ENCODE assay signal across 9 mouse cellular contexts in genomic region chr10:80808099-80808984, GRCm38 (mm10). TPM values are rescaled to one million over a fixed set of nuclear protein-coding genes. Genes with fewer than 3 reads are reported as not detected.
A peak's percentile ranks its signal among the peaks of the same experiment; 100 is the strongest.
DNase-seq lines count a peak whose midpoint lies in the region; ATAC-seq and TF ChIP-seq lines count a peak whose summit lies in the region.
"Had no signal": no experiment of that assay in that cellular context is flagged by ENCODE, and none has a peak within 500 bp of the region (broad histone marks: within the 10 kb centered on the region; RNA-seq: fewer than 3 reads in every experiment).

No protein-coding gene starts in this region.

- H3K4me3 ChIP-seq in layer of hippocampus, adult 2 months, result peak overlapping the region; percentile 20; the same call in 1 of the 2 replicates
- peak overlapping the region; percentile 22; the same call in 1 of the 2 replicates for H3K4me3 ChIP-seq in embryonic facial prominence, embryonic 14.5 days (ENCODE audit: low read depth, low read length)
- H3K4me3 ChIP-seq in intestine, postnatal 0 days (ENCODE audit: low read depth, low read length), result no peak overlapping the region
- H3K4me3 ChIP-seq in neural tube, embryonic 15.5 days (replicated peaks), result peak overlapping the region; percentile 51
- H3K4me3 ChIP-seq in thymus, adult 2 months (ENCODE audit: control insufficient read depth, insufficient read depth, low read length), result no peak overlapping the region

- no peak for TF ChIP-seq POLR2A in thymus, adult 2 months (IDR thresholded peaks at IDR 0.05; ENCODE audit: control insufficient read depth, extremely low read depth, insufficient read depth, low read length, poor library complexity)

- peak overlapping the region; percentile 95 for H3K27ac ChIP-seq in layer of hippocampus, adult 2 months
- 0 out of 2 replicates have a peak overlapping the region, but pooled peaks have one; percentile 83 for H3K27ac ChIP-seq in embryonic facial prominence, embryonic 14.5 days (replicated peaks; ENCODE audit: low read depth, low read length)
- H3K27ac ChIP-seq in intestine, postnatal 0 days (ENCODE audit: low read depth, low read length), result no peak overlapping the region
- H3K27ac ChIP-seq in neural tube, embryonic 15.5 days (replicated peaks), result no peak overlapping the region
- H3K27ac ChIP-seq in thymus, adult 2 months (ENCODE audit: control insufficient read depth, insufficient read depth, low read length), result no peak overlapping the region

- TF ChIP-seq CTCF in layer of hippocampus, adult 2 months (conservative IDR thresholded peaks at IDR 0.05), result no peak
- no peak for TF ChIP-seq CTCF in intestine, postnatal 0 days (IDR thresholded peaks at IDR 0.05; ENCODE audit: low read depth)
- no peak for TF ChIP-seq CTCF in thymus, adult 2 months (IDR thresholded peaks at IDR 0.05; ENCODE audit: borderline replicate concordance, control insufficient read depth, extremely low read depth, insufficient read depth, low read length, poor library complexity)

- WGBS in embryonic facial prominence, embryonic 14.5 days, result 18% methylated on average over 40 of the region's 40 CpGs
- 29% methylated on average over 40 of the region's 40 CpGs for WGBS in intestine, postnatal 0 days
- WGBS in neural tube, embryonic 15.5 days, result 19% methylated on average over 39 of the region's 40 CpGs
- 37% methylated on average over 40 of the region's 40 CpGs for whole genome bisulfite sequencing in thymus, adult 2 months

- H3K9me3 ChIP-seq in embryonic facial prominence, embryonic 14.5 days (ENCODE audit: control insufficient read depth, low read length), result no peaks in the 10 kb centered on the region
- H3K9me3 ChIP-seq in intestine, postnatal 0 days (ENCODE audit: control insufficient read depth), result no peaks in the 10 kb centered on the region
- H3K9me3 ChIP-seq in neural tube, embryonic 15.5 days (replicated peaks), result no peaks in the 10 kb centered on the region

- H3K36me3 ChIP-seq in embryonic facial prominence, embryonic 14.5 days (ENCODE audit: control insufficient read depth, insufficient read depth, low read length), result peaks cover 18% of the 10 kb centered on the region
- peaks cover 20% of the 10 kb centered on the region for H3K36me3 ChIP-seq in intestine, postnatal 0 days (ENCODE audit: control insufficient read depth, insufficient read depth)
- H3K36me3 ChIP-seq in neural tube, embryonic 15.5 days, result peaks cover 20% of the 10 kb centered on the region
- H3K36me3 ChIP-seq in thymus, adult 2 months (ENCODE audit: control insufficient read depth, insufficient read depth, low read length), result peaks cover 9% of the 10 kb centered on the region

- peaks cover 15% of the 10 kb centered on the region for H3K4me1 ChIP-seq in embryonic facial prominence, embryonic 14.5 days (ENCODE audit: control insufficient read depth, insufficient read depth, low read length)
- H3K4me1 ChIP-seq in intestine, postnatal 0 days (replicated peaks; ENCODE audit: control insufficient read depth, insufficient read depth, low read length), result 0 out of 2 replicates have a peak, but pooled peaks cover 13% of the 10 kb centered on the region
- H3K4me1 ChIP-seq in neural tube, embryonic 15.5 days, result peaks cover 37% of the 10 kb centered on the region
- peaks cover 16% of the 10 kb centered on the region for H3K4me1 ChIP-seq in thymus, adult 2 months (replicated peaks; ENCODE audit: control insufficient read depth, insufficient read depth, low read length)

- H3K4me2 ChIP-seq in embryonic facial prominence, embryonic 14.5 days (ENCODE audit: low read depth, low read length), result peak overlapping the region; percentile 97
- peak overlapping the region; percentile 44 for H3K4me2 ChIP-seq in intestine, postnatal 0 days (replicated peaks; ENCODE audit: low read depth)
- H3K4me2 ChIP-seq in neural tube, embryonic 15.5 days, result peak overlapping the region; percentile 98

- no peak for DNase-seq in layer of hippocampus, adult 2 months (ENCODE audit: low spot score in 2 of 2)
- no peak for DNase-seq in layer of hippocampus, adult 9-11 months
- peak; percentile 36 for DNase-seq in embryonic facial prominence, embryonic 14.5 days (ENCODE audit: low spot score)
- no peak for DNase-seq in thymus, adult 2 months
- no peak for DNase-seq in adrenal gland, adult 8-10 months
- no peak for DNase-seq in right cerebral cortex, postnatal 4 days

- peak overlapping the region; percentile 71 for H3K9ac ChIP-seq in embryonic facial prominence, embryonic 14.5 days (ENCODE audit: low read depth, low read length)
- 0 out of 2 replicates have a peak overlapping the region, but pooled peaks have one; percentile 17 for H3K9ac ChIP-seq in intestine, postnatal 0 days (ENCODE audit: low read depth, low read length)
- H3K9ac ChIP-seq in neural tube, embryonic 15.5 days (replicated peaks), result peak overlapping the region; percentile 40

- ATAC-seq in embryonic facial prominence, embryonic 14.5 days (ENCODE audit: low read depth), result no peak
- ATAC-seq in intestine, postnatal 0 days, result no peak
- no peak for ATAC-seq in neural tube, embryonic 15.5 days (ENCODE audit: low FRiP score)

- peaks cover 21% of the 10 kb centered on the region for H3K27me3 ChIP-seq in embryonic facial prominence, embryonic 14.5 days (replicated peaks; ENCODE audit: control insufficient read depth, insufficient read depth, low read length)
- H3K27me3 ChIP-seq in intestine, postnatal 0 days (replicated peaks; ENCODE audit: control insufficient read depth, insufficient read depth, low read length), result peaks cover 20% of the 10 kb centered on the region
- H3K27me3 ChIP-seq in neural tube, embryonic 15.5 days (replicated peaks), result peaks cover 27% of the 10 kb centered on the region
- peaks cover 21% of the 10 kb centered on the region for H3K27me3 ChIP-seq in thymus, adult 2 months (ENCODE audit: control insufficient read depth, insufficient read depth, low read length)

RNA-seq across cellular contexts. Expression of gene Amh, which starts 3.3 kb away (rescaled TPM):
- 1 to 10 TPM; 2.7 to 5.3 TPM for total RNA-seq in layer of hippocampus, adult 2 months (2021)
- 0.13 TPM in 1 of 2 replicates, not detected in the other for polyA plus RNA-seq in embryonic facial prominence, embryonic 14.5 days (2014; fragmentation: Nextera tagmentation; extraction: Ambion mirVana)
- not detected in 2 replicates for polyA plus RNA-seq in intestine, postnatal 0 days (2015; fragmentation: Nextera tagmentation; extraction: Ambion mirVana)
- not detected in 2 replicates for polyA plus RNA-seq in neural tube, embryonic 15.5 days (2015; fragmentation: Nextera tagmentation; extraction: Ambion mirVana)
- polyA plus RNA-seq in thymus, adult 2 months (2012; rRNA removed), result 6.3 and 8.8 TPM in 2 replicates
- 1 to 10 TPM in 1 of 4 experiments, under 1 TPM in 3; 0.20 to 1.3 (median 0.68) TPM for total RNA-seq in adrenal gland, adult 8-10 months (2022)

RNA-seq across cellular contexts. Expression of gene Jsrp1, which starts 5.0 kb away (rescaled TPM):
- total RNA-seq in layer of hippocampus, adult 2 months (2021), result 1 to 10 TPM; 1.9 to 2.5 TPM
- polyA plus RNA-seq in embryonic facial prominence, embryonic 14.5 days (2014; fragmentation: Nextera tagmentation; extraction: Ambion mirVana), result 13.0 and 20.3 TPM in 2 replicates
- polyA plus RNA-seq in intestine, postnatal 0 days (2015; fragmentation: Nextera tagmentation; extraction: Ambion mirVana), result 0.35 and 0.42 TPM in 2 replicates
- polyA plus RNA-seq in neural tube, embryonic 15.5 days (2015; fragmentation: Nextera tagmentation; extraction: Ambion mirVana), result 1.2 and 2.5 TPM in 2 replicates
- polyA plus RNA-seq in thymus, adult 2 months (2012; rRNA removed), result 0.24 TPM in 1 of 2 replicates, not detected in the other
- 10 to 100 TPM in 2 of 4 experiments, 1 to 10 TPM in 2; 5.7 to 23.4 (median 12.4) TPM for total RNA-seq in adrenal gland, adult 8-10 months (2022)
- polyA plus RNA-seq: small intestine, adult 2 months had no signal

RNA-seq across cellular contexts. Expression of gene Plekhj1, which starts 9.9 kb away (rescaled TPM):
- 10 to 100 TPM; 68.4 to 76.3 TPM for total RNA-seq in layer of hippocampus, adult 2 months (2021)
- 102 and 111 TPM in 2 replicates for polyA plus RNA-seq in embryonic facial prominence, embryonic 14.5 days (2014; fragmentation: Nextera tagmentation; extraction: Ambion mirVana)
- polyA plus RNA-seq in intestine, postnatal 0 days (2015; fragmentation: Nextera tagmentation; extraction: Ambion mirVana), result 60.9 and 61.8 TPM in 2 replicates
- 135 and 146 TPM in 2 replicates for polyA plus RNA-seq in neural tube, embryonic 15.5 days (2015; fragmentation: Nextera tagmentation; extraction: Ambion mirVana)
- polyA plus RNA-seq in thymus, adult 2 months (2012; rRNA removed), result 142 and 153 TPM in 2 replicates
- total RNA-seq in adrenal gland, adult 8-10 months (2022), result 100 to 1,000 TPM in 3 of 4 experiments, 10 to 100 TPM in 1; 92.4 to 130 (median 107) TPM

RNA-seq across cellular contexts. Expression of gene Sf3a2, which starts 10.3 kb away (rescaled TPM):
- total RNA-seq in layer of hippocampus, adult 2 months (2021), result 10 to 100 TPM; 51.7 to 55.1 TPM
- polyA plus RNA-seq in embryonic facial prominence, embryonic 14.5 days (2014; fragmentation: Nextera tagmentation; extraction: Ambion mirVana), result 69.6 TPM in 2 replicates
- polyA plus RNA-seq in intestine, postnatal 0 days (2015; fragmentation: Nextera tagmentation; extraction: Ambion mirVana), result 35.5 and 39.0 TPM in 2 replicates
- polyA plus RNA-seq in neural tube, embryonic 15.5 days (2015; fragmentation: Nextera tagmentation; extraction: Ambion mirVana), result 53.3 and 59.8 TPM in 2 replicates
- 94.6 and 119 TPM in 2 replicates for polyA plus RNA-seq in thymus, adult 2 months (2012; rRNA removed)
- total RNA-seq in adrenal gland, adult 8-10 months (2022), result 10 to 100 TPM; 52.0 to 78.6 (median 55.5) TPM

RNA-seq across cellular contexts. Expression of gene Oaz1, which starts 18.1 kb away (rescaled TPM):
- 100 to 1,000 TPM; 478 to 493 TPM for total RNA-seq in layer of hippocampus, adult 2 months (2021)
- polyA plus RNA-seq in embryonic facial prominence, embryonic 14.5 days (2014; fragmentation: Nextera tagmentation; extraction: Ambion mirVana), result 1,606 and 1,697 TPM in 2 replicates
- polyA plus RNA-seq in intestine, postnatal 0 days (2015; fragmentation: Nextera tagmentation; extraction: Ambion mirVana), result 1,008 and 1,019 TPM in 2 replicates
- polyA plus RNA-seq in neural tube, embryonic 15.5 days (2015; fragmentation: Nextera tagmentation; extraction: Ambion mirVana), result 1,221 and 1,325 TPM in 2 replicates
- polyA plus RNA-seq in thymus, adult 2 months (2012; rRNA removed), result 1,706 and 1,988 TPM in 2 replicates
- total RNA-seq in adrenal gland, adult 8-10 months (2022), result 1,000 to 10,000 TPM in 1 of 4 experiments, 100 to 1,000 TPM in 3; 825 to 1,012 (median 923) TPM

Comparison
In these comparisons a context has a peak if more than half of its experiments do, and no peak if none do; other contexts are left out.
1. H3K27ac ChIP-seq: peak in layer of hippocampus, adult 2 months (single experiment) and embryonic facial prominence, embryonic 14.5 days (single experiment); none in intestine, postnatal 0 days (single experiment), neural tube, embryonic 15.5 days (single experiment) and thymus, adult 2 months (single experiment).
2. H3K4me3 ChIP-seq: peak in layer of hippocampus, adult 2 months (single experiment), embryonic facial prominence, embryonic 14.5 days (single experiment) and neural tube, embryonic 15.5 days (single experiment); none in intestine, postnatal 0 days (single experiment) and thymus, adult 2 months (single experiment).
3. H3K4me2 ChIP-seq: peak in every context shown above with its lines; median percentile 98 in neural tube, embryonic 15.5 days; 97 in embryonic facial prominence, embryonic 14.5 days; 44 in intestine, postnatal 0 days.
4. H3K9ac ChIP-seq: peak in every context shown above with its lines; median percentile 71 in embryonic facial prominence, embryonic 14.5 days; 40 in neural tube, embryonic 15.5 days; 17 in intestine, postnatal 0 days.